11 mouse cellular contexts compared by ENCODE assay signal in the genomic region with DNA sequence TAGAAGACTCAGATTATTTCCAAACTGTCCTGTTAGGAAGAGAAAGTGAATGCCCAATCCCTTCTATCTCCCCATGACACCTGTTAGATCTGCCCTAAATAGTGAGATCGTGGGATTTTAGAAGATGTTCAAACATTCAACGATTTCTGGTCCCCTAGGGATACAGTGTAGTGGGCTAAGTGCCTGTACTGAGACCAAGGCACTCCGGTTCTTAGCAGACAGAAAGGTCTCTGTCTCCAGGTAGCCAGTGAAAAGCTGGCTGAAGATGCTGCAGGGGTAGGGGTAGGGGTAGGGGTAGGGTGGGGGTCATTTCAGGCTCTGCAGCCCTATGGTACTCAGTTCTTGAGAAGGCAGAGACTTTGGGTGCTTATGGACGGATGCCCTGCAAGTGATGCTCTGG. TPM values are rescaled to one million over a fixed set of nuclear protein-coding genes. Genes with fewer than 3 reads are reported as not detected.
DNase-seq lines count a peak whose midpoint lies in the region; ATAC-seq and TF ChIP-seq lines count a peak whose summit lies in the region.
"Had no signal": no experiment of that assay in that cellular context is flagged by ENCODE, and none has a peak within 500 bp of the region (broad histone marks: within the 10 kb centered on the region; RNA-seq: fewer than 3 reads in every experiment).

No protein-coding gene starts in this region.

- peak; percentile 17 for DNase-seq in embryo, embryonic 11 days
- no peak for DNase-seq in embryo, embryonic 9.5 days (ENCODE audit: extremely low spot score)
- DNase-seq in liver, postnatal 0 days, result no peak
- no peak for DNase-seq in spleen, postnatal 14 days (ENCODE audit: low spot score in 2 of 2)
- no peak for DNase-seq in layer of hippocampus, adult 9-11 months
- DNase-seq: adrenal gland, adult 8-10 months; cerebellum, adult 18-20 months; lung, adult 2 months had no signal

- H3K9me3 ChIP-seq in liver, postnatal 0 days (ENCODE audit: low read length), result no peaks in the 10 kb centered on the region
- H3K9me3 ChIP-seq in liver, embryonic 12.5 days (replicated peaks), result no peaks in the 10 kb centered on the region
- H3K9me3 ChIP-seq in limb, embryonic 13.5 days, result no peaks in the 10 kb centered on the region
- H3K9me3 ChIP-seq in stomach, embryonic 14.5 days (ENCODE audit: control insufficient read depth, low read depth, low read length), result no peaks in the 10 kb centered on the region

- H3K4me3 ChIP-seq in liver, postnatal 0 days (ENCODE audit: low read depth, low read length), result 0 out of 2 replicates have a peak overlapping the region, but pooled peaks have one; percentile 48
- no peak overlapping the region; the same call in 1 of the 2 replicates for H3K4me3 ChIP-seq in liver, embryonic 12.5 days
- H3K4me3 ChIP-seq in limb, embryonic 13.5 days, result peak overlapping the region; percentile 41
- peak overlapping the region; percentile 32; the same call in 1 of the 2 replicates for H3K4me3 ChIP-seq in stomach, embryonic 14.5 days (ENCODE audit: low read depth, low read length)

- peaks cover 92% of the 10 kb centered on the region for H3K27me3 ChIP-seq in liver, postnatal 0 days (ENCODE audit: insufficient read depth, low read length)
- H3K27me3 ChIP-seq in liver, embryonic 12.5 days (replicated peaks), result peaks cover 99% of the 10 kb centered on the region
- peaks cover 95% of the 10 kb centered on the region for H3K27me3 ChIP-seq in limb, embryonic 13.5 days
- H3K27me3 ChIP-seq in stomach, embryonic 14.5 days (ENCODE audit: control insufficient read depth, insufficient read depth, low read length), result peaks cover 77% of the 10 kb centered on the region

- 17% methylated on average over 4 of the region's 4 CpGs for WGBS in liver, postnatal 0 days (ENCODE audit: insufficient replicate concordance)
- 11% methylated on average over 4 of the region's 4 CpGs for WGBS in liver, embryonic 12.5 days (ENCODE audit: insufficient replicate concordance)
- 20% methylated on average over 4 of the region's 4 CpGs for WGBS in limb, embryonic 13.5 days
- 10% methylated on average over 4 of the region's 4 CpGs for WGBS in stomach, embryonic 14.5 days

- no peak overlapping the region for H3K9ac ChIP-seq in liver, postnatal 0 days (replicated peaks)
- no peak overlapping the region for H3K9ac ChIP-seq in liver, embryonic 12.5 days
- H3K9ac ChIP-seq in limb, embryonic 13.5 days, result no peak overlapping the region
- no peak overlapping the region for H3K9ac ChIP-seq in stomach, embryonic 14.5 days (replicated peaks; ENCODE audit: low read depth, low read length)

- no peak for TF ChIP-seq CTCF in liver, postnatal 0 days (IDR thresholded peaks at IDR 0.05; ENCODE audit: low read depth)

- peak overlapping the region; percentile 73 for H3K4me2 ChIP-seq in liver, postnatal 0 days (ENCODE audit: low read depth, low read length)
- H3K4me2 ChIP-seq in liver, embryonic 12.5 days, result no peak overlapping the region
- peak overlapping the region; percentile 61; the same call in 1 of the 2 replicates for H3K4me2 ChIP-seq in limb, embryonic 13.5 days (replicated peaks)
- H3K4me2 ChIP-seq in stomach, embryonic 14.5 days (replicated peaks; ENCODE audit: low read depth, low read length), result no peak overlapping the region; the same call in 1 of the 2 replicates

- no peak overlapping the region for H3K27ac ChIP-seq in liver, postnatal 0 days (ENCODE audit: low read depth)
- no peak overlapping the region for H3K27ac ChIP-seq in liver, embryonic 12.5 days
- H3K27ac ChIP-seq in limb, embryonic 13.5 days, result no peak overlapping the region
- H3K27ac ChIP-seq in stomach, embryonic 14.5 days (ENCODE audit: low read length), result no peak overlapping the region

- no peaks in the 10 kb centered on the region for H3K36me3 ChIP-seq in liver, postnatal 0 days (replicated peaks; ENCODE audit: insufficient read depth, low read length)
- H3K36me3 ChIP-seq in liver, embryonic 12.5 days, result no peaks in the 10 kb centered on the region
- no peaks in the 10 kb centered on the region for H3K36me3 ChIP-seq in limb, embryonic 13.5 days
- H3K36me3 ChIP-seq in stomach, embryonic 14.5 days (ENCODE audit: control insufficient read depth, insufficient read depth, low read length), result no peaks in the 10 kb centered on the region

- TF ChIP-seq EP300 in liver, postnatal 0 days (IDR thresholded peaks at IDR 0.05; ENCODE audit: low read depth), result no peak

- peaks cover 5% of the 10 kb centered on the region for H3K4me1 ChIP-seq in liver, postnatal 0 days (ENCODE audit: insufficient read depth)
- H3K4me1 ChIP-seq in liver, embryonic 12.5 days, result no peaks in the 10 kb centered on the region
- H3K4me1 ChIP-seq in limb, embryonic 13.5 days, result peaks cover 12% of the 10 kb centered on the region
- H3K4me1 ChIP-seq in stomach, embryonic 14.5 days (ENCODE audit: control insufficient read depth, insufficient read depth, low read length), result no peaks in the 10 kb centered on the region

- ATAC-seq in liver, postnatal 0 days, result no peak
- ATAC-seq in liver, embryonic 12.5 days, result no peak
- ATAC-seq in limb, embryonic 13.5 days (ENCODE audit: low FRiP score, low read depth), result no peak
- no peak for ATAC-seq in stomach, embryonic 14.5 days (ENCODE audit: insufficient number of reproducible peaks, insufficient read depth, low FRiP score, low read depth)

RNA-seq across cellular contexts. Expression of a gene that starts 7.4 kb away (rescaled TPM):
- polyA plus RNA-seq in liver, postnatal 0 days (2015; fragmentation: Nextera tagmentation; extraction: Ambion mirVana), result not detected in 2 replicates
- 0.04 TPM in 1 of 2 replicates, not detected in the other for polyA plus RNA-seq in liver, embryonic 12.5 days (2016; fragmentation: Nextera tagmentation; extraction: Ambion mirVana)
- 0.95 and 1.1 TPM in 2 replicates for polyA plus RNA-seq in limb, embryonic 13.5 days (2015; fragmentation: Nextera tagmentation; extraction: Ambion mirVana)
- not detected in 2 replicates for polyA plus RNA-seq in stomach, embryonic 14.5 days (2014; fragmentation: Nextera tagmentation; extraction: Ambion mirVana)
- polyA plus RNA-seq: lung, adult 2 months had no signal

Comparison
In these comparisons a context has a peak if more than half of its experiments do, and no peak if none do; other contexts are left out.
1. H3K4me2 ChIP-seq: peak in liver, postnatal 0 days (single experiment) and limb, embryonic 13.5 days (single experiment); none in liver, embryonic 12.5 days (single experiment) and stomach, embryonic 14.5 days (single experiment).